Mouse (Mus musculus) heart, adult 2 months (tissue): ENCODE results near the gene Cspg4. TPM values are rescaled to one million over a fixed set of nuclear protein-coding genes. Genes with fewer than 3 reads are reported as not detected.
A peak's percentile ranks its signal among the peaks of the same experiment; 100 is the strongest.
"Not testable (repeated sequence)": the region's sequence is repeated elsewhere in the genome, so short reads cannot be mapped to it uniquely, and the experiment has no call there.

Source experiments
- DNase-seq, 2 experiments: peaks; one replicate each; pipeline ENCODE4 v3.0.0; 2021
- H3K27ac ChIP-seq: fragments of 200-600 bp; 2 replicates; pipeline ENCODE4 v1.8.1; 2022
- H3K27me3 ChIP-seq: fragments of 200-500 bp; 2 replicates; pipeline ENCODE4 v1.6.1; 2012; ENCODE audit warnings: mild to moderate bottlenecking, low read length, inconsistent platforms, mixed read lengths; ENCODE audit not compliant: control insufficient read depth, insufficient read depth
- H3K36me3 ChIP-seq: fragments of 200-500 bp; 2 replicates; pipeline ENCODE4 v1.6.1; 2012; ENCODE audit warnings: low read length, inconsistent platforms; ENCODE audit not compliant: control insufficient read depth, insufficient read depth
- H3K4me1 ChIP-seq: fragments of 200-500 bp; 2 replicates; pipeline ENCODE4 v1.6.1; 2011; ENCODE audit warnings: low read length; ENCODE audit not compliant: control insufficient read depth, insufficient read depth
- H3K4me3 ChIP-seq: fragments of 200-600 bp; 2 replicates; pipeline ENCODE4 v1.8.1; 2022
- H3K79me2 ChIP-seq: fragments of 200-500 bp; replicated peaks from 2 replicates; pipeline ENCODE4 v1.6.1; 2012; ENCODE audit warnings: mild to moderate bottlenecking, inconsistent platforms, low read length, moderate library complexity, mixed read lengths; ENCODE audit not compliant: control insufficient read depth, insufficient read depth
- H3K9ac ChIP-seq: fragments of 200-500 bp; 2 replicates; pipeline ENCODE4 v1.6.1; 2012; ENCODE audit warnings: low read depth, mild to moderate bottlenecking, control low read depth, inconsistent platforms, low read length, mixed read lengths
- CTCF ChIP-seq: fragments of 200-600 bp; IDR thresholded peaks from 2 replicates; pipeline ENCODE4 v1.8.1; 2022; ENCODE audit warnings: antibody characterized with exemption, mild to moderate bottlenecking, moderate library complexity
- WGBS: fragments of 180-500 bp; shearing (Covaris S2); methylation state at CpG from one replicate; pipeline ENCODE4 v1.1.7; 2018; 5-methylcytosine and 5-hydroxymethylcytosine counted together
- intact Hi-C: fragments of 180-260 bp; cut with DNase I; formaldehyde crosslinking; loops from one replicate; pipeline ENCODE4 v1.15.1; 2025
- polyA plus RNA-seq: library from polyadenylated mRNA; depleted of rRNA; stranded (reverse); fragments of >200 nt; gene quantifications from 2 replicates; pipeline ENCODE4 v1.2.3, GENCODE M21; 2012; rRNA removed
- total RNA-seq, 2 experiments: library from RNA; stranded (reverse); gene quantifications; 2 replicates each; pipeline ENCODE4 v1.2.3; 2021

Gene Cspg4
- total and polyA plus RNA-seq, 3 experiments = 12.7 to 15.7 (median 13.7) TPM

GRCm38 (mm10) chr9:56947481-56947880, 82.6 kb downstream of the Cspg4 start:
- H3K9ac ChIP-seq, H3K4me3 ChIP-seq, H3K79me2 ChIP-seq, H3K27ac ChIP-seq, H3K4me1 ChIP-seq, H3K36me3 ChIP-seq, H3K27me3 ChIP-seq: not testable (repeated sequence)
- WGBS = 25% methylated on average over 3 of the region's 3 CpGs
- DNase-seq = peak; percentile 17 to 22
- intact Hi-C loops = loop anchor here (5.0 kb wide), 1 partner anchor 185 kb away; the partner anchor contains the start of gene Man2c1
- peak; percentile 84 for TF ChIP-seq CTCF

- 77% methylated on average over 5 of the region's 5 CpGs for WGBS
- H3K27me3 ChIP-seq, H3K36me3 ChIP-seq, H3K27ac ChIP-seq, H3K79me2 ChIP-seq, H3K4me1 ChIP-seq, H3K4me3 ChIP-seq, DNase-seq, H3K9ac ChIP-seq: not testable (repeated sequence)
- intact Hi-C loops = loop anchor here (5.0 kb wide), 1 partner anchor 184 kb away; the partner anchor contains the start of gene Man2c1
Measured at GRCm38 (mm10) chr9:56948699-56949098, 83.9 kb downstream of the Cspg4 start.

Other genes starting within 250 kb of the Cspg4 start
- 1 to 10 TPM; 1.2 to 1.3 TPM for gene Lingo1, start 68.6 kb upstream of the Cspg4 start, total RNA-seq
- 5.5 and 6.1 TPM in 2 replicates for gene Lingo1, start 68.6 kb upstream of the Cspg4 start, polyA plus RNA-seq
- gene Odf3l1, start 354 bp upstream of the Cspg4 start, total RNA-seq = not detected
- gene Odf3l1, start 354 bp upstream of the Cspg4 start, polyA plus RNA-seq = 1.5 and 1.6 TPM in 2 replicates
- gene Snx33, start 63.3 kb downstream of the Cspg4 start, total RNA-seq = 10 to 100 TPM in 1 of 2 experiments, 1 to 10 TPM in 1; 6.7 to 10.0 TPM
- 7.8 and 8.8 TPM in 2 replicates for gene Snx33, start 63.3 kb downstream of the Cspg4 start, polyA plus RNA-seq
- gene Imp3, start 72.4 kb downstream of the Cspg4 start, total RNA-seq = 10 to 100 TPM; 54.0 to 63.3 TPM
- gene Imp3, start 72.4 kb downstream of the Cspg4 start, polyA plus RNA-seq = 75.6 and 87.1 TPM in 2 replicates
- 10 to 100 TPM in 1 of 2 experiments, 1 to 10 TPM in 1; 9.3 to 10.2 TPM for gene Snupn, start 85.8 kb downstream of the Cspg4 start, total RNA-seq
- 5.7 and 9.5 TPM in 2 replicates for gene Snupn, start 85.8 kb downstream of the Cspg4 start, polyA plus RNA-seq
- gene Ptpn9, start 129.9 kb downstream of the Cspg4 start, total RNA-seq = 1 to 10 TPM; 8.2 to 9.5 TPM
- gene Ptpn9, start 129.9 kb downstream of the Cspg4 start, polyA plus RNA-seq = 7.5 and 13.6 TPM in 2 replicates
- 10 to 100 TPM; 22.4 to 28.7 TPM for gene Sin3a, start 207.0 kb downstream of the Cspg4 start, total RNA-seq
- gene Sin3a, start 207.0 kb downstream of the Cspg4 start, polyA plus RNA-seq = 50.5 and 52.0 TPM in 2 replicates